Comparison of ENCODE assay signal across 11 mouse cellular contexts in the genomic region with DNA sequence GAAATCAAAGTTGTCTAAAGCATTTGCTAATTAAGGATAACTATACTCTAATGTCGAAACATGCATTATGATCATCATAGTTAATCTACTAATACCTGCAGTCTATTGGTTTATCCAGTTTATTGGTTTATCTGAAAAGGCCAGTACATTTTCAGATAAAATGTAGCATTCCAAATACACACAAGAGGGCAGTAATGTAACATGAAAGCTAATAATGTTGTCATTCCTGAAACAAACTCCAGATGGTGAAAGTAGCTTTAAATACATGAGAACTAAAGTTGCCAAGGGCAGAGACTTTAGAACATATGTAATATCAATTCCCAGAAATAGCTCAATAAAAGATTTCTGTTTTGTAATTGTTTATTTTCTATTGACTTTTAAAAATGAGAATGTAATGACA.
A peak's percentile ranks its signal among the peaks of the same experiment; 100 is the strongest.
DNase-seq lines count a peak whose midpoint lies in the region; ATAC-seq and TF ChIP-seq lines count a peak whose summit lies in the region.
"Had no signal": no experiment of that assay in that cellular context is flagged by ENCODE, and none has a peak within 500 bp of the region (broad histone marks: within the 10 kb centered on the region; RNA-seq: fewer than 3 reads in every experiment).

No protein-coding gene starts in this region.

- WGBS in forebrain, embryonic 12.5 days = 65% methylated on average over 1 of the region's 1 CpGs
- 76% methylated on average over 1 of the region's 1 CpGs for WGBS in forebrain, embryonic 15.5 days

- no peak overlapping the region for H3K27ac ChIP-seq in forebrain, embryonic 12.5 days
- no peak overlapping the region for H3K27ac ChIP-seq in forebrain, embryonic 15.5 days (replicated peaks)
- H3K27ac ChIP-seq in left cerebral cortex, adult 2 months = no peak overlapping the region
- H3K27ac ChIP-seq: liver, embryonic 14.5 days had no signal

- no peaks in the 10 kb centered on the region for H3K36me3 ChIP-seq in forebrain, embryonic 12.5 days (replicated peaks)
- no peaks in the 10 kb centered on the region for H3K36me3 ChIP-seq in forebrain, embryonic 15.5 days

- DNase-seq in left cerebral cortex, adult 2 months (ENCODE audit: extremely low spot score in 1 of 2, low spot score in 2 of 2) = no peak
- DNase-seq in left cerebral cortex, adult 18-20 months (ENCODE audit: low spot score in 2 of 2) = no peak
- DNase-seq in R1 (ENCODE audit: low read depth, low spot score) = peak; percentile 21
- peak; percentile 9 for DNase-seq in retina, adult 2 months (ENCODE audit: low read depth, low spot score)
- no peak for DNase-seq in heart, postnatal 10 days
- DNase-seq in thymus, adult 18-20 months = no peak
- DNase-seq: adrenal gland, postnatal 14 days; cerebellum, postnatal 25 days had no signal

- ATAC-seq in forebrain, embryonic 12.5 days (ENCODE audit: low FRiP score) = 0 out of 2 replicates have a peak, but pooled peaks have one; percentile 27
- no peak for ATAC-seq in forebrain, embryonic 15.5 days (replicated peaks)

- no peaks in the 10 kb centered on the region for H3K27me3 ChIP-seq in forebrain, embryonic 12.5 days
- no peaks in the 10 kb centered on the region for H3K27me3 ChIP-seq in forebrain, embryonic 15.5 days

- TF ChIP-seq CTCF in left cerebral cortex, adult 2 months (IDR thresholded peaks at IDR 0.05) = peak; percentile 67

- no peak overlapping the region for H3K4me3 ChIP-seq in forebrain, embryonic 12.5 days (replicated peaks)
- H3K4me3 ChIP-seq in forebrain, embryonic 15.5 days = no peak overlapping the region
- no peak overlapping the region for H3K4me3 ChIP-seq in left cerebral cortex, adult 2 months

- H3K9me3 ChIP-seq in forebrain, embryonic 12.5 days = no peaks in the 10 kb centered on the region
- H3K9me3 ChIP-seq in forebrain, embryonic 15.5 days = no peaks in the 10 kb centered on the region

- no peak overlapping the region for H3K4me2 ChIP-seq in forebrain, embryonic 12.5 days
- no peak overlapping the region for H3K4me2 ChIP-seq in forebrain, embryonic 15.5 days (replicated peaks)

- no peak overlapping the region for H3K9ac ChIP-seq in forebrain, embryonic 12.5 days
- H3K9ac ChIP-seq in forebrain, embryonic 15.5 days (replicated peaks) = no peak overlapping the region
- H3K9ac ChIP-seq: liver, embryonic 14.5 days had no signal

- intact Hi-C loops in left cerebral cortex, adult 2 months (cut with DNase I) = no loop called here
- intact Hi-C loops in heart, postnatal 10 days (cut with DNase I) = no loop called here

- no peaks in the 10 kb centered on the region for H3K4me1 ChIP-seq in forebrain, embryonic 12.5 days
- H3K4me1 ChIP-seq in forebrain, embryonic 15.5 days = no peaks in the 10 kb centered on the region

Comparison
In these comparisons a context has a peak if more than half of its experiments do, and no peak if none do; other contexts are left out.
1. DNase-seq: peak in R1 (single experiment) and retina, adult 2 months (single experiment); none in left cerebral cortex, adult 2 months (0 of 2), left cerebral cortex, adult 18-20 months (0 of 2), heart, postnatal 10 days (0 of 2) and thymus, adult 18-20 months (0 of 2).